Mouse (Mus musculus): ENCODE data around the gene Gm43064.

Gene Gm43064

DNA sequence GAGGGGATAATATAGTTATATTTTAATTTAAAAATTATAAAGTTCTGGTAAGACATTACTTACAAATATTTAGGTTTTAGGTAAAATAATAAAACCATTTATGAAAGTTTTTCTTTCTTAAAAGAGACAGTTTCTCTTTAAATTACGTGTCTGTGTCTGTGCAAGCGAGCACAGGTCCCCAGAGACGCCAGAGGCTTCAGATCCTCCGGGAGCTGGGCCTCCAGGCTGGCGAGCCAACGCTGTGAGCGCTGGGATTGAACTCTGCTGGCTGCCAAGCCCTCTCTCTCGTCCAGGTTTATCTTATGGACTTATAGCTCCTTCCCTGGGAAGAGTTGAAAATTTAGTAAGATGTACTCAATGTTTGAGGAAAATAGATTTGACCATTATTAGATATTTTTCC is 44.4 kb downstream of the Gm43064 start:
- DNase-seq (ENCODE audit: low spot score in 2 of 2): no peak

DNA sequence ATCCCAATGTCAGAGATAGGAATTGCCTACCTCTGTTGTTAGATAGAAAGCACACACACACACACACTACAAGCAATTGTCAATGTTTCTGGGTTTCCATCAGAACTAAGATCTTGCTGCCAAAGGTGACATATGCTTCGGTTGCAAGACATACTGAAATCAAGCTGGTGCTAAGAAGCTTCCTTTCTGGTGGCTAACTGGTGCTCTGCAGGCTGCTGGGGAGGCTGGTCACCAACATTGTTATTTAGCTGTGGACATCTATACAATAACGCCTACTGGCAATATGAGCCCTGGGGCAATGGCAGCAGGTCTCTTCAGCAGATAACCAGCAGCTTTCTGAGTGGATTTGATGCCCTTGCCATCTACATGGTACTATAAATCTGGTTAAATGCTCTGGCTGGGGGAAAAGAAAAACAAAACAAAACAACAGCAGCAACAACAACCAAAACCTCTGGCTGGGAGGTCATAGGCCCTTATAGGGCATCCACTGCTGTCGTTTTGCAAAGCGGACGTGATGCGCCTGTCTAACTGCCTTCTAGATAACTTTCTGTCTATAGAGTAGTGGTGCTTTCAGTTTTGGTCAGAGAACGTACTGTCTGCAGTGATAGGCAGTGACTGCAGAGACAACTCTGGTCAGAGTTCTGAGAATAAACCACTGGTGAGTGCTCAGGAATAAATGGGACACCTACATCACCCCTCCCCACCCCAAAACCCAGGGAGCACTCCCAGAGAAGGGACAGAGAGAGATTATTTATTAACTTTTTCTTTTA is 47.8 kb downstream of the Gm43064 start:
- DNase-seq (ENCODE audit: low spot score in 2 of 2): no peak

DNA sequence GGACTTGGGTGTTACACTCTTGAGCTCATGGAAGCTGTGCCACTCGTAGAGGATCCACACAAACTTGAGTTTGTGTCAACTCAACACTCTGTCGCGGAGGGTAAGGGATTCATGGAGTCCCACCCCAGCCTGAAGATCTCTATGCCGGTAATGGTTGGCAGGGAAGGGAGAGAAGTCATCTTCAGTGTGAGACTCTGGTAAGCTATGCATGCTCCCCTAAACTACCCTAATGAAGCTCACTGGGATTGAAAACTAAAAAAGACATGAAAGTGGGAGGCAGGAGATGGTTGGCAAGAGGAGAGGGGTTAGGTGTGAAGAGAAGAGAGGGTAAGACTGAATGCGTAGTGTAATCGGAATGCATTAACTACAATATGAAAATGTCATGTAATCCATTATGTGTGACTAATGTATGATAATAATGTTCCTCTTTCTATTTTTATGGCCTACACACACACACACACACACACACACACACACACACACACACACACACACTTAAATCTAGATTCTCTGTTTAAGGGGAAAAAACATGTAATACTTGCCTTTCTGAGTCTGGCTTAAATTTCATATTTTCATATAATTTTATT is 48.7 kb downstream of the Gm43064 start:
- no peak for DNase-seq (ENCODE audit: low spot score in 2 of 2)

DNA sequence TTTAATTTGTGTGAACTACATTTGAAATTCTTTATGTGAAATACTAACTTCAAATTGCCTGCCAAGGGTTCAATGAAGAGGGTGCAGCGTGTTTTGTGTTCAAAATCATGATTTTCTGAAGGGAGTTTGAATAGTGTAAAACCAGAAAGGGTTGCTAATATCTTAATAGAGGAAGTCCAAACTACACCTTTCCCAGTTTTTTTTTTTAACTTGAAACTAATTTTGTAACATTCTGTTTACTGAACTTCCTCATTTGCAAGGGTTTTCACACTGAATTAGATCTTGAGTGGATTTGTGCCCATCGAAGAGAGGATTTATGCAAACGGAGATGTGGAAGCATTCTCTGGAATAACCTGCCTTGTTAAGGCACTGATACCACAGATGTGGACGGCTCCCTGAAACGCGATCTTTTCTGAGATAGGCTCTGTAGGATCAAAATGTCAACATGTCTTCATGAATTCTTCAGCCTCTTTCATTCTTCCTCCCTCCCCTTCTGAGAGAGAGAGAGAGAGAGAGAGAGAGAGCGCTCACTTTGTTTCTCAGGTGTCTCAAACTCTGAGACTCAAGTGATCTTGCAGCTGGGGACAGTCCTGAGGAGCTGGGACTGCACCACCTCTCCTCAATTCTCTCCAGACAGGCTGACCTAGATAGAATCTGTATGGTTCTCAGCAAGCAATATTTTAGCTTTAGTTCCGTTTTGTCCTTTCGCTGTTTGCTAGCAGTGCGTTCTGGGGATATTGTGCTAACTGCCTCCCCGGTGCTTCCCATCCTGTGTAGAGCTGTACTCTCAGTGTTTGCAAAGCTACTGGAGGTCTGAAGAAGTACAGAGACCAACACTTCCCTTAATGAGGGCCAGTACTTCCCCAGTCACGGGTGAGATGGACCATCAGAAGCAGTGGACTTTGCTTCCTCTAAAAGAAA is 49.8 kb downstream of the Gm43064 start, which contains the start of gene Ptpn22:
Ptpn22 (plus strand) TSS at position 915 of the 921 bp plus-strand sequence.
- DNase-seq (ENCODE audit: low spot score in 2 of 2): peak; percentile 52

DNA sequence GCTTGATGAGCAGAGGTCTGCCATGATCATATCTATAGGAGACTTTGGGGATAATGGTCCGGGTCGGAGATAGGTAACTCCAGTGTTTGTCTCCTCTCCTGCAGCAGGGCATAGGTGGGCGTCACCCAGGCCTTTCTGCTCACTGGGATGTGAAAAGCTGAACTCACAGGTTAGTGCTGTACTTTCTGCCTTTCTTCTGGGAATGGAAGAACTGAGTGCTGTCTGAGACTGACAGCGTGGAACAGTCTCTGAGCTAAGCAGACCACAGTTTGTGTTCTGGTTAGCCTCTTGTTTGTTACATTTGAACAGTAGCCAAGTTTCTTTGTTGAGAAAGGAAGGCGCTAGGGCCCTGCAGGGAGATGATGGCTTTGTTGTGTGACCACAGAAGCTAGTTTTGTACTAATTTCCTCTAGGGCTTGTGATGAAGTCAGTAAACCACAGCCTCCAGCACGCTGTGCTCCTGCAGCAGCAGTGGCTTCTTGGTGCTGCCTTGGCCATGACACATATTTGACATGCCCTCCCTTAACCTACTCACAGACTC is 50.5 kb downstream of the Gm43064 start:
- DNase-seq (ENCODE audit: low spot score in 2 of 2): peak; percentile 70 to 76

DNA sequence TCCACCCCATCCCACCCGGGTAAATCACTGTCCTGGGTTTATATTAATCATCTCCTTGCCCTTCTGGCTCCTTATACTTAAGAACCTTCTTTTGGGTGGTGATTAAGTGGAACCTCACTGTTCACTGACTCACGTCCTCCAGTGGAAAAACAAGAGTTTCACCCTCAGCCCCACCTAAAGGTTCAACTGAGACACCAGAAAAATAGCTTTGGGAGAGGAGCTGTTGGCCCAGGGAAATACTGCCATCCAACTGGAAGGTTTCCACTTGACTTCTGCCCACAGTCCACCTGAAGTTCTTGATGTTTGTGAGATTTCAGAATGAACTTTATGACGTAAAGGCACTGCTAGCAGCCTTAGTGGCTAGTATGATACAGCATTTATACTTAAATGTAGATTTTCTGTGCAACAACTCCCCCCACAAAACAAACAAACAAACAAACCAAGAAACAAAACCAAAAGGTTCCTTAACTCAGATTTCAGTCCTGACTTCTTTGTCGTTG is 53.4 kb downstream of the Gm43064 start:
- DNase-seq (ENCODE audit: low spot score in 2 of 2): no peak

DNA sequence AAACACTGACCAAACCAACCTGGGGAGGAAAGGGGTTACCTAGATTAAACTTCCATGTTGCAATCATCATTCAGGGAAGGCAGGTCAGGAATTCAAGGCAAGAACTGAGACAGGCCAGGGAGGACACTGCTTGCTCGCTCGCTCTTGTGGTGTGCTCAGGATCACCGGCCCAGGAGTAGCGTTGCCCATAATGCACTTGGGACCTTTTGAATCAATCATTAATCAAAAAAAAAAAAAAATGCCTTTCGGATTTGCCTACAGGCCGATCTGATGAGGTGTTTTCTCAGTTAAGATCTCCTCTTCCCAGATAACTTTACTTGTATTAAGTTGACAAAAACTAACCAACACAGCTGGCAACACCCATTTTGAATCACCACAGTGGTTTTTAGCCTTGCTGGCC is 54.8 kb downstream of the Gm43064 start:
- no peak for DNase-seq (ENCODE audit: low spot score in 2 of 2)

DNA sequence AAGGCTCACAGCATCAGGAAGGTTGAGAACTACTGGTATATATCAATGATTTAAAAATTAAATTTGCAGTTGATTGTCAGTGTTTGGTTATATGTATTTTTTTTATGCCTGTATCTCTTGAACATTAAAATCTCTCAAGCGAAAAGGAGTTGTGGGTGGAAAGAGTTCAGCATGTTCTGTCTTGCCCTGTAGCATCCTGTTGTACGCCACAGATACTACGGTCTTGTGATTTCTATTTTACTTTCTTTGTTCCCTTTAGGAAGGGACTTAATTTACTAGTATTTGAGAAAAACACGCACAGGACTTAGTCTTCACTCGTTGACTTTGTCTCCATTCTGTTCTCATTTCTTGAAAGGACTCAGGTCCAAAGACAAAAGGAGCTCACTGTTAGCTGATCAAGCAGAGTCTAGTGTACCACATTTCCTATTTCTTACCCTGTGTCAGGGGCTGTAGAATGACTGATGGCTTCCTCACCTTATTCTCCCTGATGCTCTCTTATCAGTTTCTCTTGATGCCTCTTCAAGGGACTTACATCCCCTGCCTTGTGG is 58.1 kb downstream of the Gm43064 start:
- DNase-seq (ENCODE audit: low spot score in 2 of 2): no peak

DNA sequence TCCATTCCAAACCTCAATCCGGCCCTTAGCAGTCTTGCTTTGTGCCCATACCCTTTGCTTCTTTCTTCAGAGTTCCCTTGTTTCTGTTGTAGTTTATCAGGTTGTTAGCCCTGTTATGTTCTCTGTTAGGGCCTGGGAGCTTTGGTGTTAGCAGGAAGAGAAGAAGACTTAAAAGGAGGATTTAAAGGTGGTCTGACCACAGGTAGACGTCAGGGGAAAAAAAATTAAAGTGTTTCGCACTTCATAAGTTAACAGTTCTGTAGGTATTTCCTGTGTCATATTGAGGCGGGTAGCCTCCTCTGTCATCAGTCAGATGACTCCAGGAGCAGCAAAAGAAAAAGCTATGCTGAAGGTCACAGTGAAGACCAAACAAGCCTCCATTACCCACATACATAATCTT is 58.6 kb downstream of the Gm43064 start:
- peak in 1 of 2 experiments; percentile 2 for DNase-seq (ENCODE audit: low spot score in 2 of 2)

DNA sequence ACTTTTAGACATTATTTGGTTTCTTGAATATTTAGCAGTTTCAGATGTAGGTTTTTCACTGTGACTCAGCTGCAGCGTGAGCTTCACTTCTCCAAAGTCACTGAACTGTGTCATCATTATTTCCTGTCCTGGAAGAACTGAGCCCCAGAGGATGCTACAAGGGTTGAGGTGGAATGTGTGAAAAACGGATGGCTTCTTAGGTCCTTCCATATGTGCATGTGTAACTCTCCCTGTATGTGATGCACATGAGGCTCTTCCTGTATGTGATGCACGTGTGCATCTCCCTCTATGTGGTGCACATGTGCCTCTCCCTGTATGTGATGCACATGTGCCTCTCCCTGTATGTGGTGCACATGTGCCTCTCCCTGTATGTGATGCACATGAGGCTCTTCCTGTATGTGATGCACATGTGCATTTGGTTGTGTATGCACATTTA is 63.3 kb downstream of the Gm43064 start:
- DNase-seq (ENCODE audit: low spot score in 2 of 2): no peak

DNA sequence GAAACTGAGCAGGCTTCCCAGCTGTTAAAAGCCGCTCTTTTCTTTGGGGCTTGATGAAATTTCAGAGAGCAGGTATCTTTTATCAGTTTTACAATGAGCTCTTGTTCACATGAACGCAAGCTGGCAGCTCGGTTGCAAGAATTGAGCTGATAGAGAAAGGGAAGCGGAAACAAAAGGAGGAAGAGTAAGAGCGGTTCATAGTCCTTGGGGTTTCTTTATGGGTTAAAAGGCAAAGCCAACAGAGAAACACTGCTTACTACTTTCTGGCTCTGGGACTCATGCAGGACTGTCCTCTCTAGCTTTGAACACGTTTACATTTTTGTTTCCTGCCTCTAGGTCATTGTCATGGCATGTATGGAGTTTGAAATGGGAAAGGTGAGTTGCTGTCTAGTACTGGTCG is 65.0 kb downstream of the Gm43064 start:
- DNase-seq (ENCODE audit: low spot score in 2 of 2): no peak

DNA sequence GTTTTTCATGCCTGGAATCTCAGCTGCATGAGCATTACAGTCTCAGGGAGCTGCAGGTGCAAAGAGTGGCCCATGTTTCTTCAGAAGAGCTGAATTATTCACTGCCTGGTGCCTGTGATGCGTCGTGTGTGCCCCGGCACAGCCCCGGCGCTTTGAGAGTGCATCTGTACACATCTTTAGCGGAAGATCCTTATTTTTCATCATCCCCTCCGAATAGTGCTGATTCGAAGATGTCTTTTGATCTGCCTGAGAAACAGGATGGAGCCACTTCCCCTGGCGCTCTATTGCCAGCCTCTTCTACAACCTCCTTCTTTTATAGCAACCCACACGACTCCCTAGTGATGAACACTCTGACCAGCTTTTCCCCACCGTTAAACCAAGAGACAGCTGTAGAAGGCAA is 76.6 kb downstream of the Gm43064 start:
- peak; percentile 38 to 45 for DNase-seq (ENCODE audit: low spot score in 2 of 2)

DNA sequence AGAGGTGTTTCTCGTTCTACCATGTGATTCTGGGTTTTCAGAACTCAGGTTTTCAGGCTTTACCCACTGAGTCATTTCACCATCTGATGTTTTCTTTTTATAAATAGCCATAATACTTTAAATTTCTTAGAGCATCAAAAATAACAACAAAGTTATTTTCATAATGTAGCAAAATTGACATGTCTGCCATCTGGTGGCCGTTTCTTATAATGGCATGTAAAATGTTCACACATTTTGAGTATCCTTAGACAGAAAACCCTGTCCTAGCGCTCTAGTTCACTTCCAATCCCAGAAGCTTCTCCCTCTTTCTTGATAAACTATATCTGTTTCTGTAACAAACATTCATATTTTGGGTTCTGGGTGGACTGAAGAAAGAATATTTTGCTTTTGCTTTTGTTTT is 78.2 kb downstream of the Gm43064 start:
- peak; percentile 39 to 66 for DNase-seq (ENCODE audit: low spot score in 2 of 2)
